Mouse (Mus musculus) heart, postnatal 36 days (tissue): ENCODE data around the gene Pnrc2. TPM values are rescaled to one million over a fixed set of nuclear protein-coding genes. Genes with fewer than 3 reads are reported as not detected.
A peak's percentile ranks its signal among the peaks of the same experiment; 100 is the strongest.

Source experiments
- DNase-seq, 2 experiments: peaks; one replicate each; pipeline ENCODE4 v3.0.0; 2021 to 2022
- intact Hi-C: fragments of 180-260 bp; cut with DNase I; formaldehyde crosslinking; loops from one replicate; pipeline ENCODE4 v1.15.1; 2025
- total RNA-seq, 2 experiments: library from RNA; stranded (reverse); gene quantifications; 2 replicates each; pipeline ENCODE4 v1.2.3; 2021

Pnrc2 gene
- total RNA-seq, 2 experiments from 2014 or later: 59.2 to 63.5 TPM

GRCm38 (mm10) chr4:135895071-135895571 is 21.5 kb upstream of the Pnrc2 start, which contains the start of gene Cnr2:
Gene Cnr2 (plus strand): TSS chr4:135895394.
- no peak for DNase-seq
- intact Hi-C loops: no loop called here

- intact Hi-C loops: no loop called here
- no peak for DNase-seq
These were observed 19.2 kb upstream of the Pnrc2 start for GRCm38 (mm10) chr4:135892884-135893283.

- no peak for DNase-seq
- intact Hi-C loops: loop anchor here (1.0 to 2.0 kb wide), 2 partner anchors 29 to 41 kb away; partner anchors contain the start of gene Fuca1
These were observed 17.9 kb upstream of the Pnrc2 start for GRCm38 (mm10) chr4:135891539-135891938.

GRCm38 (mm10) chr4:135889884-135890283 is 16.2 kb upstream of the Pnrc2 start:
- DNase-seq: peak; percentile 76 to 82
- intact Hi-C loops: loop anchor here (1.0 to 5.0 kb wide), 3 partner anchors 43 to 162 kb away; partner anchors contain the start of gene Rpl11

- no peak for DNase-seq
- intact Hi-C loops: loop anchor here (5.0 kb wide), 1 partner anchor 163 kb away; the partner anchor contains the start of gene Rpl11
These were observed 15.7 kb upstream of the Pnrc2 start for GRCm38 (mm10) chr4:135889146-135889883.

- intact Hi-C loops: loop anchor here (5.0 kb wide), 1 partner anchor 164 kb away; the partner anchor contains the start of gene Rpl11
- DNase-seq: no peak
These were observed 14.9 kb upstream of the Pnrc2 start for GRCm38 (mm10) chr4:135888448-135889057.

- DNase-seq: no peak
- intact Hi-C loops: loop anchor here (5.0 kb wide), 1 partner anchor 166 kb away; the partner anchor contains the start of gene Rpl11
These were observed 12.5 kb upstream of the Pnrc2 start for GRCm38 (mm10) chr4:135886184-135886583.

- intact Hi-C loops: loop anchor here (5.0 kb wide), 1 partner anchor 167 kb away; the partner anchor contains the start of gene Rpl11
- DNase-seq: no peak
These were observed 12.0 kb upstream of the Pnrc2 start for GRCm38 (mm10) chr4:135885676-135886075.

- intact Hi-C loops: no loop called here
- DNase-seq: no peak
These were observed 10.9 kb upstream of the Pnrc2 start for GRCm38 (mm10) chr4:135884531-135884930.

- no peak for DNase-seq
- intact Hi-C loops: no loop called here
These were observed 10.3 kb upstream of the Pnrc2 start for GRCm38 (mm10) chr4:135883881-135884516.

GRCm38 (mm10) chr4:135883401-135883851 is 9.8 kb upstream of the Pnrc2 start:
- intact Hi-C loops: no loop called here
- DNase-seq: no peak

GRCm38 (mm10) chr4:135882023-135882422 is 8.4 kb upstream of the Pnrc2 start:
- intact Hi-C loops: no loop called here
- no peak for DNase-seq

GRCm38 (mm10) chr4:135880576-135880975 is 6.9 kb upstream of the Pnrc2 start:
- DNase-seq: no peak
- intact Hi-C loops: no loop called here

GRCm38 (mm10) chr4:135880018-135880417 is 6.4 kb upstream of the Pnrc2 start:
- DNase-seq: no peak
- intact Hi-C loops: no loop called here

- intact Hi-C loops: loop anchor here (5.0 to 10.0 kb wide), 3 partner anchors 57 to 266 kb away; partner anchors contain the start of gene Id3
- no peak for DNase-seq
These were observed 5.4 kb upstream of the Pnrc2 start for GRCm38 (mm10) chr4:135879021-135879420.

GRCm38 (mm10) chr4:135877742-135878141 is 4.1 kb upstream of the Pnrc2 start:
- DNase-seq: no peak
- intact Hi-C loops: loop anchor here (1.0 to 10.0 kb wide), 4 partner anchors 55 to 267 kb away; partner anchors contain the start of gene Id3

GRCm38 (mm10) chr4:135876583-135877020 is 3.0 kb upstream of the Pnrc2 start:
- intact Hi-C loops: loop anchor here (1.0 to 10.0 kb wide), 4 partner anchors 54 to 268 kb away; partner anchors contain the start of gene Id3
- DNase-seq: peak; percentile 79 to 82

GRCm38 (mm10) chr4:135875991-135876582 is 2.4 kb upstream of the Pnrc2 start:
- peak; percentile 68 to 71 for DNase-seq
- intact Hi-C loops: loop anchor here (5.0 to 10.0 kb wide), 3 partner anchors 54 to 269 kb away; partner anchors contain the start of gene Id3

GRCm38 (mm10) chr4:135875546-135875945 is 1.9 kb upstream of the Pnrc2 start:
- DNase-seq: no peak
- intact Hi-C loops: loop anchor here (5.0 to 10.0 kb wide), 3 partner anchors 53 to 269 kb away; partner anchors contain the start of gene Id3
